Mouse (Mus musculus): Measurements from ENCODE around the gene Prkar2b.

DNA sequence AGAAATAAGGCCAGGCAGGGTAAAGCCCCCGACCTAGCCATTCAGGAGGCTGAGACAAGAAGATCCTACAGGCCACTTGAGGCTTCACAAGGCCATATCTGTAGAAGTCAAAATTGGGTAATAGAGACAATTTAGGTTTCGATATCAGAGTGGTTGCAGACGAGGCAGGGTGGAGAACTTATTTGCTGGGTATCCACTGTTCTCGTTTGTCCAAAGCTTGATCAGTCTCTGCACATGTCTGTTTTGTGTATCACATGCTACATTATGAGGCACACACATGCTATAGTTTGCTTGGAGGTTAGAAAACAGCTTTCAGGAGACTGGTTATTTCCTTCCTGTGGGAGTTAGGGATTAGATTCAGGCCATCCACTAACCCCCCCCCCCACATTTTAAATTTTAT, 105.3 kb downstream of the Prkar2b start:
- TF ChIP-seq EP300 (optimal IDR thresholded peaks at IDR 0.05): no peak
- no peak for TF ChIP-seq CTCF (IDR thresholded peaks at IDR 0.05; ENCODE audit: low read depth)
